Mouse (Mus musculus): Measurements from ENCODE around the gene Gcc2. TPM values are rescaled to one million over a fixed set of nuclear protein-coding genes. Genes with fewer than 3 reads are reported as not detected.
A peak's percentile ranks its signal among the peaks of the same experiment; 100 is the strongest.
"Not testable (repeated sequence)": the region's sequence is repeated elsewhere in the genome, so short reads cannot be mapped to it uniquely, and the experiment has no call there.

Gene Gcc2
- polyA plus RNA-seq, 1 experiment from 2014 or later = 45.7 TPM

- Histone ChIP-seq H3K9me3 (ENCODE audit: control insufficient read depth, low read length) (no peaks in the 10 kb centered on the region), H3K4me3 (ENCODE audit: low read depth, low read length) (peak within 1 kb of the TSS; percentile 79), H3K27me3 (ENCODE audit: control insufficient read depth, insufficient read depth, low read length) (no peaks in the 10 kb centered on the region), H3K4me1 (replicated peaks; ENCODE audit: control insufficient read depth, insufficient read depth, low read length) (peaks cover 5% of the 10 kb centered on the region; the same call in 1 of the 2 replicates), H3K36me3 (ENCODE audit: control insufficient read depth, insufficient read depth, low read length) (no peaks in the 10 kb centered on the region), H3K9ac (ENCODE audit: low read length) (peak within 1 kb of the TSS; percentile 80), H3K27ac (ENCODE audit: low read depth, low read length) (peak within 1 kb of the TSS; percentile 55; the same call in 1 of the 2 replicates), H3K4me2 (ENCODE audit: low read depth, low read length, severe bottlenecking) (peak within 1 kb of the TSS; percentile 53)
- ATAC-seq (replicated peaks; ENCODE audit: low FRiP score) (peak; percentile 99), DNase-seq (ENCODE audit: low spot score) (peak; percentile 100)
- under 1% methylated on average over 83 of the region's 86 CpGs for WGBS
These were observed 68.0 kb downstream of the Gcc2 start, which contains the start of gene Lims1 for GRCm38 (mm10) chr10:58323028-58323991. Gene Lims1, plus strand, starts transcription at chr10:58323466.

GRCm38 (mm10) chr10:58326271-58326670 is 71.0 kb downstream of the Gcc2 start:
- no peaks in the 10 kb centered on the region for H3K9me3 ChIP-seq (ENCODE audit: control insufficient read depth, low read length)
- 57% methylated on average over 3 of the region's 3 CpGs for WGBS
- no peak overlapping the region for H3K9ac ChIP-seq (ENCODE audit: low read length)
- H3K4me2 ChIP-seq (ENCODE audit: low read depth, low read length, severe bottlenecking) = no peak overlapping the region
- no peak overlapping the region for H3K27ac ChIP-seq (ENCODE audit: low read depth, low read length)
- no peaks in the 10 kb centered on the region for H3K36me3 ChIP-seq (ENCODE audit: control insufficient read depth, insufficient read depth, low read length)
- H3K4me3 ChIP-seq (ENCODE audit: low read depth, low read length) = no peak overlapping the region
- ATAC-seq (replicated peaks; ENCODE audit: low FRiP score) = no peak
- H3K27me3 ChIP-seq (ENCODE audit: control insufficient read depth, insufficient read depth, low read length) = no peaks in the 10 kb centered on the region
- peaks cover 5% of the 10 kb centered on the region; the same call in 1 of the 2 replicates for H3K4me1 ChIP-seq (replicated peaks; ENCODE audit: control insufficient read depth, insufficient read depth, low read length)
- DNase-seq (ENCODE audit: low spot score) = no peak

- H3K9ac ChIP-seq (ENCODE audit: low read length); H3K9me3 ChIP-seq (ENCODE audit: control insufficient read depth, low read length); H3K4me3 ChIP-seq (ENCODE audit: low read depth, low read length); H3K36me3 ChIP-seq (ENCODE audit: control insufficient read depth, insufficient read depth, low read length); DNase-seq (ENCODE audit: low spot score); H3K4me1 ChIP-seq (replicated peaks; ENCODE audit: control insufficient read depth, insufficient read depth, low read length); ATAC-seq (replicated peaks; ENCODE audit: low FRiP score); H3K27me3 ChIP-seq (ENCODE audit: control insufficient read depth, insufficient read depth, low read length); H3K27ac ChIP-seq (ENCODE audit: low read depth, low read length); H3K4me2 ChIP-seq (ENCODE audit: low read depth, low read length, severe bottlenecking): not testable (repeated sequence)
- 93% methylated on average over 6 of the region's 6 CpGs for WGBS
These were observed 72.5 kb downstream of the Gcc2 start for GRCm38 (mm10) chr10:58327836-58328235.

- ATAC-seq (replicated peaks; ENCODE audit: low FRiP score) = no peak
- H3K9me3 ChIP-seq (ENCODE audit: control insufficient read depth, low read length) = no peaks in the 10 kb centered on the region
- H3K4me1 ChIP-seq (replicated peaks; ENCODE audit: control insufficient read depth, insufficient read depth, low read length) = peaks cover 2% of the 10 kb centered on the region; the same call in 1 of the 2 replicates
- H3K27me3 ChIP-seq (ENCODE audit: control insufficient read depth, insufficient read depth, low read length) = no peaks in the 10 kb centered on the region
- 93% methylated on average over 8 of the region's 8 CpGs for WGBS
- no peak overlapping the region for H3K27ac ChIP-seq (ENCODE audit: low read depth, low read length)
- DNase-seq (ENCODE audit: low spot score) = no peak
- H3K9ac ChIP-seq (ENCODE audit: low read length) = no peak overlapping the region
- no peaks in the 10 kb centered on the region for H3K36me3 ChIP-seq (ENCODE audit: control insufficient read depth, insufficient read depth, low read length)
- H3K4me3 ChIP-seq (ENCODE audit: low read depth, low read length) = no peak overlapping the region
- H3K4me2 ChIP-seq (ENCODE audit: low read depth, low read length, severe bottlenecking) = no peak overlapping the region
These were observed 73.3 kb downstream of the Gcc2 start for GRCm38 (mm10) chr10:58328517-58329108.

- DNase-seq (ENCODE audit: low spot score) = no peak
- no peak overlapping the region for H3K4me3 ChIP-seq (ENCODE audit: low read depth, low read length)
- no peak for ATAC-seq (replicated peaks; ENCODE audit: low FRiP score)
These were observed 75.3 kb downstream of the Gcc2 start for GRCm38 (mm10) chr10:58330635-58331034.

GRCm38 (mm10) chr10:58331741-58332140 is 76.4 kb downstream of the Gcc2 start:
- H3K4me2 ChIP-seq (ENCODE audit: low read depth, low read length, severe bottlenecking) = no peak overlapping the region
- no peak overlapping the region for H3K9ac ChIP-seq (ENCODE audit: low read length)
- DNase-seq (ENCODE audit: low spot score) (no peak), ATAC-seq (replicated peaks; ENCODE audit: low FRiP score) (no peak)
- no peaks in the 10 kb centered on the region for H3K4me1 ChIP-seq (replicated peaks; ENCODE audit: control insufficient read depth, insufficient read depth, low read length)
- H3K27me3 ChIP-seq (ENCODE audit: control insufficient read depth, insufficient read depth, low read length) = no peaks in the 10 kb centered on the region
- no peaks in the 10 kb centered on the region for H3K36me3 ChIP-seq (ENCODE audit: control insufficient read depth, insufficient read depth, low read length)
- no peak overlapping the region for H3K4me3 ChIP-seq (ENCODE audit: low read depth, low read length)
- no peaks in the 10 kb centered on the region for H3K9me3 ChIP-seq (ENCODE audit: control insufficient read depth, low read length)
- H3K27ac ChIP-seq (ENCODE audit: low read depth, low read length) = no peak overlapping the region

More at GRCm38 (mm10) chr10:58330635-58331034, 75.3 kb downstream of the Gcc2 start:
- H3K9ac ChIP-seq (ENCODE audit: low read length) = no peak overlapping the region
- no peaks in the 10 kb centered on the region for H3K36me3 ChIP-seq (ENCODE audit: control insufficient read depth, insufficient read depth, low read length)
- no peaks in the 10 kb centered on the region for H3K27me3 ChIP-seq (ENCODE audit: control insufficient read depth, insufficient read depth, low read length)
- no peaks in the 10 kb centered on the region for H3K9me3 ChIP-seq (ENCODE audit: control insufficient read depth, low read length)
- H3K4me1 ChIP-seq (replicated peaks; ENCODE audit: control insufficient read depth, insufficient read depth, low read length) = no peaks in the 10 kb centered on the region
- H3K4me2 ChIP-seq (ENCODE audit: low read depth, low read length, severe bottlenecking) = no peak overlapping the region
- no peak overlapping the region for H3K27ac ChIP-seq (ENCODE audit: low read depth, low read length)

- Histone ChIP-seq H3K9me3 (ENCODE audit: control insufficient read depth, low read length) (no peaks in the 10 kb centered on the region), H3K36me3 (ENCODE audit: control insufficient read depth, insufficient read depth, low read length) (no peaks in the 10 kb centered on the region), H3K4me1 (replicated peaks; ENCODE audit: control insufficient read depth, insufficient read depth, low read length) (no peaks in the 10 kb centered on the region), H3K4me3 (ENCODE audit: low read depth, low read length) (no peak overlapping the region), H3K27me3 (ENCODE audit: control insufficient read depth, insufficient read depth, low read length) (no peaks in the 10 kb centered on the region), H3K4me2 (ENCODE audit: low read depth, low read length, severe bottlenecking) (no peak overlapping the region), H3K9ac (ENCODE audit: low read length) (no peak overlapping the region), H3K27ac (ENCODE audit: low read depth, low read length) (no peak overlapping the region)
- ATAC-seq (replicated peaks; ENCODE audit: low FRiP score) = no peak
- 96% methylated on average over 5 of the region's 5 CpGs for WGBS
- DNase-seq (ENCODE audit: low spot score) = no peak
These were observed 78.1 kb downstream of the Gcc2 start for GRCm38 (mm10) chr10:58333414-58333813.

GRCm38 (mm10) chr10:58336156-58336555 is 80.9 kb downstream of the Gcc2 start:
- no peak overlapping the region for H3K27ac ChIP-seq (ENCODE audit: low read depth, low read length)
- no peak for ATAC-seq (replicated peaks; ENCODE audit: low FRiP score)
- 93% methylated on average over 1 of the region's 1 CpGs for WGBS

More at GRCm38 (mm10) chr10:58336156-58336555, 80.9 kb downstream of the Gcc2 start:
- no peak overlapping the region for H3K4me2 ChIP-seq (ENCODE audit: low read depth, low read length, severe bottlenecking)
- H3K9me3 ChIP-seq (ENCODE audit: control insufficient read depth, low read length) = no peaks in the 10 kb centered on the region
- DNase-seq (ENCODE audit: low spot score) = no peak
- no peak overlapping the region for H3K9ac ChIP-seq (ENCODE audit: low read length)
- H3K4me1 ChIP-seq (replicated peaks; ENCODE audit: control insufficient read depth, insufficient read depth, low read length) = no peaks in the 10 kb centered on the region
- H3K27me3 ChIP-seq (ENCODE audit: control insufficient read depth, insufficient read depth, low read length) = no peaks in the 10 kb centered on the region
- H3K4me3 ChIP-seq (ENCODE audit: low read depth, low read length) = no peak overlapping the region
- H3K36me3 ChIP-seq (ENCODE audit: control insufficient read depth, insufficient read depth, low read length) = no peaks in the 10 kb centered on the region

All from forebrain, embryonic 11.5 days (tissue).